In the genomic region with DNA sequence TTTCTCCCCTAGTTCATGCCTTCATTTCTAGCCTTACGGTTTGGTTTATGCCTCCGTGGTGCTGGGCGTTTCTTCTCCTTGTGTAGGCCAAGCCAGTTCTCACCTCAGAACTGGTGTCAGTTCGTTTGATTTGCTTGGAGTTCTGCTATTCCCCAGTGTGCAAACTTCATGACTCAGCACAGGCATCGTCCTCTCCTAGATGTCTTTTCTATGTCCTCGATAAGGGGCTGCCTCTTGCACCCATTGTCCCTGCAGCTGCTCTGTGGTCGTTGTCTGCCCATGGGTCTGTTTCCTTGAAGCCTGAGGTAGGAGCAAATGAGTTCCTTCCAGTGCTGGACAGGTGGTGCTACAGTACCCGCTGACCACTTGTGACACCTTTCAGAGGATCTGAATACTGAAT, we compare ENCODE assay signal across 8 mouse cellular contexts. TPM values are rescaled to one million over a fixed set of nuclear protein-coding genes. Genes with fewer than 3 reads are reported as not detected.
DNase-seq lines count a peak whose midpoint lies in the region; ATAC-seq and TF ChIP-seq lines count a peak whose summit lies in the region.

No protein-coding gene starts in this region.

- H3K4me3 ChIP-seq in intestine, postnatal 0 days (ENCODE audit: low read depth, low read length), result peak overlapping the region; percentile 61
- peak overlapping the region; percentile 68 for H3K4me3 ChIP-seq in midbrain, postnatal 0 days (ENCODE audit: low read depth, low read length)

- 15% methylated on average over 8 of the region's 8 CpGs for WGBS in intestine, postnatal 0 days
- 16% methylated on average over 8 of the region's 8 CpGs for WGBS in midbrain, postnatal 0 days

- peaks cover 20% of the 10 kb centered on the region for H3K36me3 ChIP-seq in intestine, postnatal 0 days (ENCODE audit: control insufficient read depth, insufficient read depth)
- H3K36me3 ChIP-seq in midbrain, postnatal 0 days (ENCODE audit: insufficient read depth, low read length), result peaks cover 11% of the 10 kb centered on the region

- peak overlapping the region; percentile 68 for H3K9ac ChIP-seq in intestine, postnatal 0 days (ENCODE audit: low read depth, low read length)
- peak overlapping the region; percentile 93 for H3K9ac ChIP-seq in midbrain, postnatal 0 days (replicated peaks; ENCODE audit: low read length, poor library complexity, severe bottlenecking)

- TF ChIP-seq CTCF in intestine, postnatal 0 days (IDR thresholded peaks at IDR 0.05; ENCODE audit: low read depth), result 0 out of 2 replicates have a peak, but pooled peaks have one; percentile 2
- TF ChIP-seq CTCF in midbrain, postnatal 0 days (IDR thresholded peaks at IDR 0.05), result peak; percentile 8; the same call in 1 of the 2 replicates

- peak overlapping the region; percentile 81 for H3K4me2 ChIP-seq in intestine, postnatal 0 days (replicated peaks; ENCODE audit: low read depth)
- H3K4me2 ChIP-seq in midbrain, postnatal 0 days (ENCODE audit: low read depth, low read length, poor library complexity, severe bottlenecking), result peak overlapping the region; percentile 70

- no peaks in the 10 kb centered on the region for H3K27me3 ChIP-seq in intestine, postnatal 0 days (replicated peaks; ENCODE audit: control insufficient read depth, insufficient read depth, low read length)
- H3K27me3 ChIP-seq in midbrain, postnatal 0 days (ENCODE audit: insufficient read depth, low read length), result no peaks in the 10 kb centered on the region

- H3K27ac ChIP-seq in intestine, postnatal 0 days (ENCODE audit: low read depth, low read length), result peak overlapping the region; percentile 83
- peak overlapping the region; percentile 97 for H3K27ac ChIP-seq in midbrain, postnatal 0 days (ENCODE audit: low read depth, low read length)

- H3K9me3 ChIP-seq in intestine, postnatal 0 days (ENCODE audit: control insufficient read depth), result no peaks in the 10 kb centered on the region
- no peaks in the 10 kb centered on the region for H3K9me3 ChIP-seq in midbrain, postnatal 0 days (ENCODE audit: low read length)

- H3K4me1 ChIP-seq in intestine, postnatal 0 days (replicated peaks; ENCODE audit: control insufficient read depth, insufficient read depth, low read length), result peaks cover 3% of the 10 kb centered on the region
- no peaks in the 10 kb centered on the region for H3K4me1 ChIP-seq in midbrain, postnatal 0 days (ENCODE audit: insufficient read depth, low read length)

- peak; percentile 15; the same call in 1 of the 2 replicates for ATAC-seq in frontal cortex, adult (ENCODE audit: low TSS enrichment)
- peak; percentile 29 for ATAC-seq in erythroblast, adult 5-6 weeks (replicated peaks; ENCODE audit: low FRiP score, poor library complexity, severe bottlenecking)
- no peak for ATAC-seq in intestine, postnatal 0 days
- peak; percentile 8; the same call in 1 of the 2 replicates for ATAC-seq in midbrain, postnatal 0 days (ENCODE audit: low FRiP score)

- DNase-seq in frontal cortex, postnatal 25 days (ENCODE audit: low spot score in 2 of 2), result no peak
- DNase-seq in B cell, adult 2 months, result peak; percentile 13 to 14
- DNase-seq in midbrain, postnatal 0 days (ENCODE audit: low spot score), result peak; percentile 29
- DNase-seq in layer of hippocampus, postnatal 36 days, result no peak
- no peak for DNase-seq in urinary bladder, postnatal 36 days (ENCODE audit: low spot score in 2 of 2)

RNA-seq across cellular contexts. Expression of gene Cc2d1b, which starts 0.8 kb away (rescaled TPM):
- 2.7 and 13.0 TPM in 2 replicates for total RNA-seq in erythroblast, adult 5-6 weeks (2015; ENCODE audit: low replicate concordance)
- total RNA-seq in erythroblast, adult 5-6 weeks (2017; ENCODE audit: low replicate concordance), result 8.3 and 8.8 TPM in 2 replicates
- polyA plus RNA-seq in intestine, postnatal 0 days (2015; fragmentation: Nextera tagmentation; extraction: Ambion mirVana), result 25.7 and 26.7 TPM in 2 replicates
- 36.1 and 45.5 TPM in 2 replicates for total RNA-seq in midbrain, postnatal 0 days (2014; rRNA removed)
- 19.9 and 20.2 TPM in 2 replicates for polyA plus RNA-seq in midbrain, postnatal 0 days (2015; fragmentation: Nextera tagmentation; extraction: Ambion mirVana)
- total RNA-seq in layer of hippocampus, postnatal 36 days (2021), result 10 to 100 TPM; 32.6 to 33.5 TPM

RNA-seq across cellular contexts. Expression of gene Orc1, which starts 41.3 kb away (rescaled TPM):
- total RNA-seq in erythroblast, adult 5-6 weeks (2015; ENCODE audit: low replicate concordance), result 9.8 and 11.3 TPM in 2 replicates
- total RNA-seq in erythroblast, adult 5-6 weeks (2017; ENCODE audit: low replicate concordance), result 16.6 and 22.4 TPM in 2 replicates
- 3.1 and 3.2 TPM in 2 replicates for polyA plus RNA-seq in intestine, postnatal 0 days (2015; fragmentation: Nextera tagmentation; extraction: Ambion mirVana)
- total RNA-seq in midbrain, postnatal 0 days (2014; rRNA removed), result 0.14 and 0.27 TPM in 2 replicates
- 0.23 and 0.78 TPM in 2 replicates for polyA plus RNA-seq in midbrain, postnatal 0 days (2015; fragmentation: Nextera tagmentation; extraction: Ambion mirVana)
- under 1 TPM in 1 of 2 experiments, not detected in 1; 0.30 TPM for total RNA-seq in layer of hippocampus, postnatal 36 days (2021)

RNA-seq across cellular contexts. Expression of gene Prpf38a, which starts 41.4 kb away (rescaled TPM):
- 12.9 and 19.2 TPM in 2 replicates for total RNA-seq in erythroblast, adult 5-6 weeks (2015; ENCODE audit: low replicate concordance)
- total RNA-seq in erythroblast, adult 5-6 weeks (2017; ENCODE audit: low replicate concordance), result 37.7 and 46.8 TPM in 2 replicates
- 64.1 and 65.2 TPM in 2 replicates for polyA plus RNA-seq in intestine, postnatal 0 days (2015; fragmentation: Nextera tagmentation; extraction: Ambion mirVana)
- 33.7 and 42.6 TPM in 2 replicates for total RNA-seq in midbrain, postnatal 0 days (2014; rRNA removed)
- polyA plus RNA-seq in midbrain, postnatal 0 days (2015; fragmentation: Nextera tagmentation; extraction: Ambion mirVana), result 57.4 and 60.9 TPM in 2 replicates
- total RNA-seq in layer of hippocampus, postnatal 36 days (2021), result 10 to 100 TPM; 27.1 to 32.2 TPM

Comparison
In these comparisons a context has a peak if more than half of its experiments do, and no peak if none do; other contexts are left out.
1. DNase-seq: peak in B cell, adult 2 months (2 of 2) and midbrain, postnatal 0 days (single experiment); none in frontal cortex, postnatal 25 days (0 of 2), layer of hippocampus, postnatal 36 days (0 of 2) and urinary bladder, postnatal 36 days (0 of 2).